Mouse (Mus musculus) cortical plate, adult 2 months (tissue): Measurements from ENCODE around the gene Ralgapa2. TPM values are rescaled to one million over a fixed set of nuclear protein-coding genes. Genes with fewer than 3 reads are reported as not detected.

Experiments
- H3K27ac ChIP-seq: fragments of 200-500 bp; 2 replicates; pipeline ENCODE4 v1.5.1; 2012; ENCODE audit warnings: low read length, control low read depth, inconsistent platforms; ENCODE audit not compliant: insufficient read depth
- H3K4me1 ChIP-seq: fragments of 200-500 bp; 2 replicates; pipeline ENCODE4 v1.6.1; 2011; ENCODE audit warnings: low read length; ENCODE audit not compliant: control insufficient read depth, insufficient read depth
- H3K4me3 ChIP-seq: fragments of 200-500 bp; 2 replicates; pipeline ENCODE4 v1.5.1; 2011; ENCODE audit warnings: mild to moderate bottlenecking, low read length, control low read depth; ENCODE audit not compliant: insufficient read depth
- CTCF ChIP-seq: fragments of 200-500 bp; IDR thresholded peaks from 2 replicates; pipeline ENCODE4 v1.5.1; 2011; ENCODE audit warnings: mild to moderate bottlenecking, control low read depth, low read length; ENCODE audit not compliant: insufficient read depth; ENCODE audit errors: extremely low read depth
- POLR2A ChIP-seq: fragments of 200-500 bp; IDR thresholded peaks from 2 replicates; pipeline ENCODE4 v1.6.1; 2011; ENCODE audit warnings: mild to moderate bottlenecking, low read length, control low read depth; ENCODE audit not compliant: insufficient read depth; ENCODE audit errors: extremely low read depth
- polyA plus RNA-seq: library from polyadenylated mRNA; depleted of rRNA; stranded (reverse); fragments of >200 nt; gene quantifications from 2 replicates; pipeline ENCODE4 v1.2.3, GENCODE M21; 2012

Gene Ralgapa2
- polyA plus RNA-seq, 1 experiment = 9.9 TPM

DNA sequence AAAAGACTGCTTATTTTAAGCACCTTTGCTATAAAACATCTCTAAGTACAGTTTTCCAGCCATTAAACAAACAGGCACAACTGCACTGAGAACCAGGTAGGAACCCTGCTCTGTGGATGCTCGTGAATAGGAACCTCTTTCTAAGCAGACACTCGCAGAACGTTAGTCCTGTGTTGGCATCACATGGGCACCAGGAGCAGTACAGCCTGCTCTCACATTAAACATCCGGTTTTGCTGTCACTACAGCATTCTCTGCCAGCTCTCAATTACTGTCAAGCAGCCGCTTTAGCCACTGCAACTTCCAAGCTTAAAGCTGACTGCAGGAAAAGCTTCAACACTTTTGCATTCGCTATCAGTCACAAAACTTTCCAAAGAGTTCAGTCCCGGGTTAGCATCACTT, 55.5 kb downstream of the Ralgapa2 start:
- Histone ChIP-seq H3K27ac (no peak overlapping the region), H3K4me1 (no peaks in the 10 kb centered on the region), H3K4me3 (no peak overlapping the region)
- TF ChIP-seq CTCF (no peak), POLR2A (no peak)

DNA sequence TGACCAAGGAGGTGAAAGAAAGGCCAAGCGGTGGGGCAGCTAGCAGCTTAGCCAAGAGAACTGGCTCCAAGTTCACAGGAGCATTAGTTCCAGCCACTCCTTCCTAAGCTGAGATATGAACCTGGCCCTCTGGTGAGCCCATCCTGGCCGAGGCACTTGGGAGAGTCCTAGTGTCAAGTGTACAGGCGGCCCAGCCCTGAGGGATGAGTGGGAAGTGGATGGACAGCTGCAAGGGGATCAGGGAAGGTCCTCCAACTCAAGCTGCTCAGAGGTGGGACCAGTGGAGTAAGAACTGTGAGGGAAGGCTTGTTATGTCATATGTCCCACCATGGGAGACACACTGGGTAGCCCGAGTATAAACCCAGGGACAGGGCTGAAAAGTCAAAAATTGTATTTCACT, 56.1 kb downstream of the Ralgapa2 start:
- H3K4me3 ChIP-seq = no peak overlapping the region
- no peak for TF ChIP-seq POLR2A
- H3K4me1 ChIP-seq = no peaks in the 10 kb centered on the region
- H3K27ac ChIP-seq = no peak overlapping the region

DNA sequence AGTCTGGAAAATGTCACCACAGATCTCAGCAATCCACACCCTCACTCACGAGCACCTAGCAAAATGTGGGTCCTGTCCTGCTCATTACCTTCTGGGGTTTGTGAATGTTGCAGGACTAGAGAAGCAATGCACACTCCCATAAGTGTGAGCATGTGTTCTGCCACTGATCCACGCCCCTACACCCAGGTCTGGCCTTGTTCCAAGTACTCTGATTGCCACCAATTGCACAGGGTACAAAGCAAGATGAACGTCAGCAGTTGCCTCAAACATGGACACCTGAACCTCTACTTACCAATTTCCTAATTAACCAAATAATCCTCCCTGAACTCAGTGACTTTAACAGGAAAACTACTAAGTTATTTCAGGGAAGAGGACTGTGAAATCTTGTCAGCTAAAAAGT, 68.1 kb downstream of the Ralgapa2 start:
- Histone ChIP-seq H3K4me1 (no peaks in the 10 kb centered on the region), H3K4me3 (no peak overlapping the region), H3K27ac (no peak overlapping the region)
- no peak for TF ChIP-seq CTCF
- TF ChIP-seq POLR2A = no peak

DNA sequence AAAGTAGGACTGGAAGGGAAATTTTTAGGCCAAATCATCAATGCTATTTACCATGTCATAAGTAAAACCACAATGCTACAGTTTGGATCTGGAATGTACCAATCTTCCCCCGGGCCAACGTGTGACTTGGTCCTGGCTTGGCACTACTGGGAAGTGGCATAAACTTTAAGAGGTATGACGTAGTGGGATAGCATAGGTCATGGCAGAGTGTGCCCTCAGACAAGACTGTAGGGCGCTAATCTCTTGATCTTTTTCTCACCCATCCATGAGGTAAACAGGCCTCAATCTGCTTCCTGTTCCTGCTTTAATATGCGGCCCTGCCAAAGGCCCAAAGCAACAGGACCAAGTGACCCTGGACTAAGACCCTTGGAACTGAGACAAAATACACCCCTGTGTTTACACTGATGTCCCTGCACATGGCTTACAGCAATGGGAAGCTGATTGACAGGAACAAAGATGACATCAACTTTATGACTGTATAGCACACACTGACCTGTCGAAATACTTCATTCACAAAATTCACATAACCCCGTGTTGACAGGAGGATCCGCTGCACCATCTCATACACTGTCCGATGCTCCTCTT, 68.8 kb downstream of the Ralgapa2 start:
- no peak overlapping the region for H3K4me3 ChIP-seq
- TF ChIP-seq CTCF (no peak), POLR2A (no peak)
- no peaks in the 10 kb centered on the region for H3K4me1 ChIP-seq
- no peak overlapping the region for H3K27ac ChIP-seq

DNA sequence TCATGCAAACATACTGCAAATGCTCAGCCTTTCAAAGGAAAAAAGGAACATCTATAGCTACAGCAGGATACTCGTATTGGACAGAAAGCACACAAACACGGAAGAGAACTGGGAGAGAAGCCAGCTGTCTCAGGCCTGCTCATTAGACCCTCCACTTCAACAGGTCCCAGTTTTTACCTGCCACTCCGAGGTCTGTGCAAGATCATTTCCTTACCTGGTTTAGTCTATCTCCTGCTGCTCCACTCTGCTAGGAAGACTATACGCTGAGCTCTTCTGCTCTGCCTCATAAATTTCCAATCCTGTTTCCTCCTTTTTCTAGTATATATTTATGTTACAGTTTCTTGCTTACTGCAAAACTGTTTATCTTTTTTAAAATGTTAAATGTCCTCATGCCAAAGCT, 70.4 kb downstream of the Ralgapa2 start:
- Histone ChIP-seq H3K4me3 (no peak overlapping the region), H3K27ac (no peak overlapping the region), H3K4me1 (no peaks in the 10 kb centered on the region)
- no peak for TF ChIP-seq POLR2A
- no peak for TF ChIP-seq CTCF

DNA sequence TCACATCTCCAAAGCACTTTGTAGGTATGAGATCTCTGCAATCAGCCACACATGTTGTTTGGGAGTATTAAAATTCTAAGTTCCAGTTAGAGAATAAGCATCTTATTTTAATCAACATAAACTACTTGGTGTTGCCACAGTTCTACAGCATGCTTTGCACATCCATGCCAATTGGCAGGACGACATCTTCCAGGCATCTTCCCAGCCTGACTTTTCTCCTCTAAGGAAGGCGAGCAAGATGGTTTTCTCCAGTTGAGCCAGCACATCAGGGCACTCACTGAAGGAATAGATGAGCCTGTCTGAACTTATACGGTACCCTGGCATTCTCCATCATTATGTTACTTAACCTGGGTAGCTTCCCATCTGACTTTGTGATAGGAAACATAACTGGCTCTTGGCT, 83.4 kb downstream of the Ralgapa2 start:
- no peaks in the 10 kb centered on the region for H3K4me1 ChIP-seq
- TF ChIP-seq POLR2A = no peak
- no peak for TF ChIP-seq CTCF
- no peak overlapping the region for H3K27ac ChIP-seq
- no peak overlapping the region for H3K4me3 ChIP-seq

DNA sequence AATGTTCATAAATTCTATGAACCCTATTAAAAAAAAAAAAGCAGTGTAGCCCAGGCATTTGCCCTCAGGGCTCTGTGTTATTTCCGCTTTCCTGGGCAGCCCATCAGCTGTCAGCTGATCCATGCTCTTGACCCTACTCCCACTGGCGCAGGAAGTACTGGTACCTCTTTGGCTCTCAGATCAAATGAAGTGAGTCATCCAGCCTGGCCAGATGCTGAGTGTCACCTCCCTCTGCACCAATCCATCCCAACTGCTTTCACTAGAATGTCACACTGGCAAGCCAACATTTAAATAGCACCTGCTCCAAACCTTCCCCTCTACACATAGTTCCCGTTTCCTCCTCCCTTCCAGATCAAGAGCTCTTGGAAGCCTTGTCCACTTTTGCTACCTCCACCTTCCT, 84.8 kb downstream of the Ralgapa2 start:
- TF ChIP-seq CTCF = no peak
- no peak for TF ChIP-seq POLR2A

DNA sequence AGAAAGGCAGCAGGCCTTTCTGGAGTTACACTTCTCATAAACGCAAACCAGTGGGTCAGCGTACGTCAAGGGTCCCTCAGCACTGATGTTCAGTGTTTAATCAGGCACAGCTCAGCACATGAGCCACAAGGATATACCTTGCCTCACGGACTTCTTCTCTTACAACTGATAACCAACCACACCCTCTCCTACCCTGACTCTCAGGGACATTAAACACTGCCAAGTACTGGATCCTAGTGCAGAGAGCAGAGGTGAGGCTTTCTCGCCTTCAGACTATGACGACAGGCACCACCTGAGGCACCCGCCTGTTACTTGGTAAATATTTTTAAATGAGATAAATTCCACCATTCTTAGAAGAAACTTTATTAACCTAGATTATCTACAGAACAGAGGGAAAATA, 85.8 kb downstream of the Ralgapa2 start:
- Histone ChIP-seq H3K4me1 (no peaks in the 10 kb centered on the region), H3K27ac (no peak overlapping the region), H3K4me3 (no peak overlapping the region)
- TF ChIP-seq CTCF (no peak), POLR2A (no peak)

More for the DNA sequence above, 84.8 kb downstream of the Ralgapa2 start:
- no peak overlapping the region for H3K4me3 ChIP-seq
- H3K27ac ChIP-seq = no peak overlapping the region
- H3K4me1 ChIP-seq = no peaks in the 10 kb centered on the region

DNA sequence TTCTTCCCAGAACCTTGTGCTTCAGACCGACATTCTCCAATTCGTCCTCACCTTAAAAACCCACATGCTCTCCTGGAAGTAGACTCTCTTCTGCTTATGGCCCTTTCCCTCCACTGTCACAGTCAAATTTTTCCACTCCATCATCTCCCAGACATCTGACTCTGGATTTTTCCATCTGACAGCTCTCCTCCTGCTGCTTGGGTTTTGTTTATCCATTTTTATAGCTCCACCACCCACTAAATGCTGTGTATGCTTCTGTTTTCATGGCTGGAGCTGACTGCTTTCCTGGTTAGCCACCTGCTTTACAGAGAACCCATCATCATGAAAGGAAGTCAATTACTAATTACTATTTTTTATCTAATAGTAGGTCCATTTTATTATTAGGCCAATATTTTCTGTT, 86.9 kb downstream of the Ralgapa2 start:
- peaks cover 2% of the 10 kb centered on the region; the same call in 1 of the 2 replicates for H3K4me1 ChIP-seq
- no peak overlapping the region for H3K4me3 ChIP-seq
- TF ChIP-seq CTCF (no peak), POLR2A (no peak)
- H3K27ac ChIP-seq = no peak overlapping the region

DNA sequence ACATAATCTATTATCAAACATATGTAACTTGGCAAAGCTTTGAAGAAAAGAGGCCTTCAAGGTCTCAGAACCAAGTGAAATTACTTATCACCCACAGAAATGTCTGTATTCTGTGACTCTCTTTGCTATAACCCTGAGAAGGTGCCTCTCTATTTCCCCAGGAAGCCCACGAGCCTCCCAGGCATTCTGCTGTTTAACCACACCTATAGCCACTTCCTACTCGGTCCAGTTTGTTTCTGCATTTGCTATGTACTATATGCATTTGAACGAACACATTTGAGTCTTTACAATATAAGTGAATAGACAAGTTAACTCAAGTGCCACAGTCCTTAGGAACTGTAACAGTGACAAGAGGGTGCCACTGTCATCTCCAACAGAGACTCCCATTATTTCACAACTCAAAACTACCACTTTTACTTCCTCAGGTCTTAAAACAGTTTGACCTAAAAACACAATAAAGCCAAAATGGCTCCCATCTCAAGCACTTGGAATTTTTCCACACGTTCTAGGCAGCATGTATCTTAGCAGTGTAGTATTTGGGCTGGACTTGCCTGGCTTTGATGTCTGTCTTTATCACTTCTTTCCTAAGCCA, 88.3 kb downstream of the Ralgapa2 start:
- H3K4me1 ChIP-seq = peaks cover 2% of the 10 kb centered on the region; the same call in 1 of the 2 replicates
- TF ChIP-seq CTCF = no peak
- no peak for TF ChIP-seq POLR2A
- H3K27ac ChIP-seq = no peak overlapping the region
- H3K4me3 ChIP-seq = no peak overlapping the region

DNA sequence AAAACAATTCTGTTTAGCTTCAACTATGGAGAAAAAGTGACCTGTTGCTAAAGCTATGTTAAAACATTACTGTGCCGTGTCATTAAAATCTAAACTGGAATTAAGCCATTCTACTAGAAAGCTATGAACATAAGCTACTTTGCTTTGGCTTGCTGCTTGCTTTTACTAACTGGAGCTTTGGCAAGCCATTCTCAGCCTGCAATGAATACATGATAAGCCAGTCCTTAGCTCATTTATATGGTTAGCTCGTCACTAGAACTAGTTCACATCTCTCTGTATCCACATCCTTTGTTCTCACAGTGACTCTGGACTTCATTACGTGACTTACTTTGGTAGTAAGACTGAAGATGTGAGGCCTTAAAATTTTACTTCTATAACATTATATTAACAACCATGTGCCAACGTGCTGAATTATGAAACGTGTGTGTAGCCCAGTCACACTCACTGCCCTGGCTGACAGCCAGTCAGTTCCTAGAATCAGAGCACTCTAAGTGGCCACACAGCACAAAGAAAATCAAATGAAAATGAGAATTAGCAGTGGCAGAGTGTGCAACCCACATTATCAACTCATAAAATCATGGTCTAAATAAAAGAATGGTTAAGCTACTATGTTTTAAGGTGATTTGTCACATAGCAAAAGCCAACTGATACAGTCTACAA, 89.0 kb downstream of the Ralgapa2 start:
- TF ChIP-seq CTCF (no peak), POLR2A (no peak)
- no peak overlapping the region for H3K4me3 ChIP-seq
- H3K4me1 ChIP-seq = peaks cover 2% of the 10 kb centered on the region; the same call in 1 of the 2 replicates
- H3K27ac ChIP-seq = no peak overlapping the region
